In the genomic region with DNA sequence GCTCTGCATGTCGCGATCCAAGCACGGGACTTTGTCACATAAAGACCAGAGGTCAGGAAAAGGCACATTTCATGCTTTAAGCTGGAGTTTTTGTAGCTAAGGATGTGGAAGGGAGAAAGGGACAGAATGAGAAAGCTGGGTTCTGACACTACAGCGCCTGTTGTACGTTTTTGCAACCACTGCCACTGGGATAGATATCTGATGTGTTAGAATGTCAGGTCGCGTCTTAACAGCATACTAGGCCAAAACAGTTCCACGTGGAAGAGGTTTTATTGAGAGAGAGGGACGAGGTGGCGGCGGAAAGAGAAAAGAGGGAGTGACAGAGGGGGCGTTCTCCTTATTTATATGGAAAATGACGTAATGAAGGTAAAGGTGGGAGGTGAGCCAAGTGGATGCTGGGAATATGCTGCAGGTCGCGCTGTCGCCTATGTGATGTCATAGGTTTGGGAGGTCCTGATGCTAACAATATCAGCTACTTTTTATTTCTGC, we compare ENCODE assay signal across 8 mouse cellular contexts. TPM values are rescaled to one million over a fixed set of nuclear protein-coding genes. Genes with fewer than 3 reads are reported as not detected.
DNase-seq lines count a peak whose midpoint lies in the region; ATAC-seq and TF ChIP-seq lines count a peak whose summit lies in the region.

No protein-coding gene starts in this region.

- no peak for ATAC-seq in intestine, embryonic 15.5 days

- H3K4me1 ChIP-seq in E14TG2a.4 (replicated peaks; ENCODE audit: low read depth, low read length), result peaks cover 44% of the 10 kb centered on the region
- H3K4me1 ChIP-seq in intestine, embryonic 15.5 days (replicated peaks), result peaks cover 11% of the 10 kb centered on the region; the same call in 1 of the 2 replicates
- peaks cover 43% of the 10 kb centered on the region for H3K4me1 ChIP-seq in midbrain, embryonic 10.5 days

- WGBS in intestine, embryonic 15.5 days, result 6% methylated on average over 16 of the region's 16 CpGs
- WGBS in midbrain, embryonic 10.5 days, result 3% methylated on average over 16 of the region's 16 CpGs

- peaks cover 22% of the 10 kb centered on the region for H3K36me3 ChIP-seq in E14TG2a.4 (ENCODE audit: insufficient read depth, low read length)
- no peaks in the 10 kb centered on the region for H3K36me3 ChIP-seq in intestine, embryonic 15.5 days
- H3K36me3 ChIP-seq in midbrain, embryonic 10.5 days, result 0 out of 2 replicates have a peak, but pooled peaks cover 3% of the 10 kb centered on the region

- no peak for DNase-seq in gastrocnemius, adult 2 months
- DNase-seq in gastrocnemius, postnatal 36 days, result no peak
- peak; percentile 36 for DNase-seq in embryo, embryonic 9.5 days (ENCODE audit: extremely low spot score)
- DNase-seq in midbrain, embryonic 10.5 days (ENCODE audit: low spot score), result peak; percentile 18
- DNase-seq in thymus, adult 18-20 months, result no peak
- no peak for DNase-seq in gastrocnemius, postnatal 25 days

- H3K9ac ChIP-seq in intestine, embryonic 15.5 days, result peak overlapping the region; percentile 75

- peak overlapping the region; percentile 89 for H3K4me2 ChIP-seq in intestine, embryonic 15.5 days (replicated peaks)

- no peak for TF ChIP-seq CTCF in gastrocnemius, adult 2 months (IDR thresholded peaks at IDR 0.05)
- TF ChIP-seq CTCF in E14TG2a.4 (conservative IDR thresholded peaks at IDR 0.05; ENCODE audit: low read length), result no peak

- intact Hi-C loops in gastrocnemius, adult 2 months (cut with DNase I), result no loop called here
- intact Hi-C loops in gastrocnemius, postnatal 36 days (cut with DNase I), result no loop called here

- H3K9me3 ChIP-seq in E14TG2a.4 (ENCODE audit: low read length), result no peaks in the 10 kb centered on the region
- no peaks in the 10 kb centered on the region for H3K9me3 ChIP-seq in intestine, embryonic 15.5 days
- H3K9me3 ChIP-seq in midbrain, embryonic 10.5 days (replicated peaks), result no peaks in the 10 kb centered on the region

- no peaks in the 10 kb centered on the region for H3K27me3 ChIP-seq in E14TG2a.4 (ENCODE audit: insufficient read depth, low read length)
- no peaks in the 10 kb centered on the region for H3K27me3 ChIP-seq in intestine, embryonic 15.5 days (replicated peaks)
- H3K27me3 ChIP-seq in midbrain, embryonic 10.5 days (ENCODE audit: low read depth, poor library complexity, severe bottlenecking), result peaks cover 6% of the 10 kb centered on the region

- H3K4me3 ChIP-seq in gastrocnemius, adult 2 months, result peak overlapping the region; percentile 75
- peak overlapping the region; percentile 89 for H3K4me3 ChIP-seq in E14TG2a.4 (replicated peaks; ENCODE audit: low read length)
- peak overlapping the region; percentile 72 for H3K4me3 ChIP-seq in intestine, embryonic 15.5 days (replicated peaks)
- H3K4me3 ChIP-seq in midbrain, embryonic 10.5 days, result peak overlapping the region; percentile 57

- peak overlapping the region; percentile 95 for H3K27ac ChIP-seq in gastrocnemius, adult 2 months
- peak overlapping the region; percentile 91 for H3K27ac ChIP-seq in intestine, embryonic 15.5 days
- H3K27ac ChIP-seq in midbrain, embryonic 10.5 days (replicated peaks), result peak overlapping the region; percentile 88

RNA-seq across cellular contexts. Expression of a gene that starts 0.7 kb away (rescaled TPM):
- total RNA-seq in gastrocnemius, adult 2 months (2021), result 1 to 10 TPM in 1 of 2 experiments, under 1 TPM in 1; 0.67 to 1.1 TPM
- total RNA-seq in gastrocnemius, postnatal 36 days (2021), result 1 to 10 TPM; 1.0 to 1.4 TPM
- polyA plus RNA-seq in intestine, embryonic 15.5 days (2015; fragmentation: Nextera tagmentation; extraction: Ambion mirVana), result 8.7 and 9.9 TPM in 2 replicates
- 13.0 and 14.5 TPM in 2 replicates for polyA plus RNA-seq in midbrain, embryonic 10.5 days (2016; fragmentation: Nextera tagmentation; extraction: Ambion mirVana)
- total RNA-seq in gastrocnemius, postnatal 25 days (2021), result under 1 TPM; 0.36 to 0.80 TPM

RNA-seq across cellular contexts. Expression of a gene that starts 1.1 kb away (rescaled TPM):
- total RNA-seq in gastrocnemius, adult 2 months (2021), result 10 to 100 TPM; 17.4 to 27.5 TPM
- total RNA-seq in gastrocnemius, postnatal 36 days (2021), result 10 to 100 TPM; 19.3 to 24.6 TPM
- polyA plus RNA-seq in intestine, embryonic 15.5 days (2015; fragmentation: Nextera tagmentation; extraction: Ambion mirVana), result 119 and 122 TPM in 2 replicates
- polyA plus RNA-seq in midbrain, embryonic 10.5 days (2016; fragmentation: Nextera tagmentation; extraction: Ambion mirVana), result 82.1 and 84.6 TPM in 2 replicates
- total RNA-seq in gastrocnemius, postnatal 25 days (2021), result 10 to 100 TPM; 19.2 to 21.6 TPM

RNA-seq across cellular contexts. Expression of a gene that starts 23.4 kb away (rescaled TPM):
- 1 to 10 TPM; 1.3 to 1.5 TPM for total RNA-seq in gastrocnemius, adult 2 months (2021)
- 1 to 10 TPM in 1 of 2 experiments, under 1 TPM in 1; 0.69 to 1.5 TPM for total RNA-seq in gastrocnemius, postnatal 36 days (2021)
- not detected in 2 replicates for polyA plus RNA-seq in intestine, embryonic 15.5 days (2015; fragmentation: Nextera tagmentation; extraction: Ambion mirVana)
- polyA plus RNA-seq in midbrain, embryonic 10.5 days (2016; fragmentation: Nextera tagmentation; extraction: Ambion mirVana), result not detected in 2 replicates
- total RNA-seq in gastrocnemius, postnatal 25 days (2021), result 1 to 10 TPM in 1 of 2 experiments, under 1 TPM in 1; 0.59 to 1.7 TPM

Comparison
In these comparisons a context has a peak if more than half of its experiments do, and no peak if none do; other contexts are left out.
1. DNase-seq: peak in embryo, embryonic 9.5 days (single experiment) and midbrain, embryonic 10.5 days (single experiment); none in gastrocnemius, adult 2 months (single experiment), gastrocnemius, postnatal 36 days (0 of 2), thymus, adult 18-20 months (0 of 2) and gastrocnemius, postnatal 25 days (single experiment).
2. Peak in every context shown above with its lines, with median percentiles within 50 percentile points of each other: H3K27ac ChIP-seq and H3K4me3 ChIP-seq.